Mouse (Mus musculus) right cerebral cortex, postnatal 14 days (tissue): ENCODE measurements around the gene Clec2l.
A peak's percentile ranks its signal among the peaks of the same experiment; 100 is the strongest.

ENCODE experiments used
- DNase-seq: peaks from one replicate; pipeline ENCODE4 v3.0.0; 2022

The Clec2l gene

GRCm38 (mm10) chr6:38671270-38671669 is 8.4 kb downstream of the Clec2l start:
- no peak for DNase-seq

GRCm38 (mm10) chr6:38672011-38672410 is 9.1 kb downstream of the Clec2l start:
- DNase-seq: no peak

GRCm38 (mm10) chr6:38676217-38676616 is 13.3 kb downstream of the Clec2l start:
- DNase-seq: no peak

- no peak for DNase-seq
These were observed 13.9 kb downstream of the Clec2l start for GRCm38 (mm10) chr6:38676723-38677122.

- no peak for DNase-seq
These were observed 14.8 kb downstream of the Clec2l start for GRCm38 (mm10) chr6:38677629-38678028.

- no peak for DNase-seq
These were observed 19.7 kb downstream of the Clec2l start for GRCm38 (mm10) chr6:38682532-38682931.

GRCm38 (mm10) chr6:38687216-38687615 is 24.3 kb downstream of the Clec2l start:
- peak; percentile 67 for DNase-seq

GRCm38 (mm10) chr6:38688841-38689240 is 26.0 kb downstream of the Clec2l start:
- no peak for DNase-seq

GRCm38 (mm10) chr6:38690615-38691014 is 27.7 kb downstream of the Clec2l start:
- DNase-seq: no peak

- DNase-seq: no peak
These were observed 28.2 kb downstream of the Clec2l start for GRCm38 (mm10) chr6:38691052-38691451.

- no peak for DNase-seq
These were observed 29.7 kb downstream of the Clec2l start for GRCm38 (mm10) chr6:38692556-38692955.

GRCm38 (mm10) chr6:38695380-38696054 is 32.6 kb downstream of the Clec2l start:
- peak; percentile 90 for DNase-seq

- no peak for DNase-seq
These were observed 33.7 kb downstream of the Clec2l start for GRCm38 (mm10) chr6:38696570-38696969.

- no peak for DNase-seq
These were observed 35.5 kb downstream of the Clec2l start for GRCm38 (mm10) chr6:38698233-38698889.

- no peak for DNase-seq
These were observed 38.6 kb downstream of the Clec2l start for GRCm38 (mm10) chr6:38701421-38701820.

GRCm38 (mm10) chr6:38702810-38703399 is 40.0 kb downstream of the Clec2l start:
- DNase-seq: no peak

- no peak for DNase-seq
These were observed 40.7 kb downstream of the Clec2l start for GRCm38 (mm10) chr6:38703526-38703925.

- no peak for DNase-seq
These were observed 41.6 kb downstream of the Clec2l start for GRCm38 (mm10) chr6:38704264-38704984.

- DNase-seq: no peak
These were observed 47.6 kb downstream of the Clec2l start for GRCm38 (mm10) chr6:38710449-38710848.

GRCm38 (mm10) chr6:38713957-38714898 is 51.4 kb downstream of the Clec2l start:
- no peak for DNase-seq

GRCm38 (mm10) chr6:38715881-38716280 is 53.0 kb downstream of the Clec2l start:
- DNase-seq: no peak

GRCm38 (mm10) chr6:38718625-38719024 is 55.8 kb downstream of the Clec2l start:
- DNase-seq: no peak
